Mouse (Mus musculus) gastrocnemius, postnatal 25 days (tissue): Measurements from ENCODE around the gene Cdh13. TPM values are rescaled to one million over a fixed set of nuclear protein-coding genes. Genes with fewer than 3 reads are reported as not detected.

ENCODE experiments used
- DNase-seq: peaks from one replicate; pipeline ENCODE4 v3.0.0; 2022
- total RNA-seq, 2 experiments: library from RNA; stranded (reverse); gene quantifications; 1 replicate in 1 of 2; 2 replicates in 1 of 2; pipeline ENCODE4 v1.2.3; 2021

The Cdh13 gene
- total RNA-seq, 2 experiments from 2014 or later = 102 to 124 TPM

- DNase-seq = no peak
Observed at GRCm38 (mm10) chr8:118569366-118569765, 285.8 kb downstream of the Cdh13 start.

- DNase-seq = no peak
Observed at GRCm38 (mm10) chr8:118581256-118581655, 297.7 kb downstream of the Cdh13 start.

- no peak for DNase-seq
Observed at GRCm38 (mm10) chr8:118582185-118582584, 298.7 kb downstream of the Cdh13 start.

GRCm38 (mm10) chr8:118587981-118588380 is 304.4 kb downstream of the Cdh13 start:
- DNase-seq = no peak

- DNase-seq = no peak
Observed at GRCm38 (mm10) chr8:118596816-118597215, 313.3 kb downstream of the Cdh13 start.

- DNase-seq = no peak
Observed at GRCm38 (mm10) chr8:118601376-118601775, 317.8 kb downstream of the Cdh13 start.

GRCm38 (mm10) chr8:118602074-118602473 is 318.5 kb downstream of the Cdh13 start:
- peak; percentile 8 for DNase-seq

GRCm38 (mm10) chr8:118611551-118611950 is 328.0 kb downstream of the Cdh13 start:
- DNase-seq = no peak

- no peak for DNase-seq
Observed at GRCm38 (mm10) chr8:118618195-118618594, 334.7 kb downstream of the Cdh13 start.

GRCm38 (mm10) chr8:118626425-118626824 is 342.9 kb downstream of the Cdh13 start:
- DNase-seq = no peak

- DNase-seq = no peak
Observed at GRCm38 (mm10) chr8:118627737-118628136, 344.2 kb downstream of the Cdh13 start.

- DNase-seq = no peak
Observed at GRCm38 (mm10) chr8:118628702-118629101, 345.2 kb downstream of the Cdh13 start.

- no peak for DNase-seq
Observed at GRCm38 (mm10) chr8:118635296-118636060, 351.9 kb downstream of the Cdh13 start.

- DNase-seq = no peak
Observed at GRCm38 (mm10) chr8:118639606-118640005, 356.1 kb downstream of the Cdh13 start.

- DNase-seq = no peak
Observed at GRCm38 (mm10) chr8:118641799-118642198, 358.3 kb downstream of the Cdh13 start.

- DNase-seq = no peak
Observed at GRCm38 (mm10) chr8:118648801-118649537, 365.4 kb downstream of the Cdh13 start.

- DNase-seq = no peak
Observed at GRCm38 (mm10) chr8:118649981-118650380, 366.4 kb downstream of the Cdh13 start.

- no peak for DNase-seq
Observed at GRCm38 (mm10) chr8:118662001-118662829, 378.7 kb downstream of the Cdh13 start.

- no peak for DNase-seq
Observed at GRCm38 (mm10) chr8:118665081-118665480, 381.5 kb downstream of the Cdh13 start.

GRCm38 (mm10) chr8:118667736-118668135 is 384.2 kb downstream of the Cdh13 start:
- no peak for DNase-seq

GRCm38 (mm10) chr8:118676233-118676632 is 392.7 kb downstream of the Cdh13 start:
- DNase-seq = no peak

GRCm38 (mm10) chr8:118679347-118679746 is 395.8 kb downstream of the Cdh13 start:
- DNase-seq = no peak

- DNase-seq = no peak
Observed at GRCm38 (mm10) chr8:118683386-118683785, 399.9 kb downstream of the Cdh13 start.
